Mouse (Mus musculus) left cerebral cortex, adult 18-20 months (tissue): ENCODE data around the gene Mtfr2. TPM values are rescaled to one million over a fixed set of nuclear protein-coding genes. Genes with fewer than 3 reads are reported as not detected.

Experiments
- DNase-seq, 2 experiments: peaks; one replicate each; pipeline ENCODE4 v3.0.0; 2021 to 2022; ENCODE audit warnings: low spot score in 2 of 2, mixed read lengths in 1 of 2
- long read RNA-seq, 2 experiments: library from polyadenylated mRNA; stranded (forward); transcript quantifications; one replicate each; pipeline ENCODE4 v2.0.0; 2021
- total RNA-seq, 2 experiments: library from RNA; stranded (reverse); gene quantifications; 2 replicates each; pipeline ENCODE4 v1.2.3; 2021

Mtfr2 gene
- under 1 TPM; 0.53 to 0.54 TPM for total RNA-seq
- long read RNA-seq, experiment 1, result 0 reads
- long read RNA-seq, experiment 2, result 0 reads

DNA sequence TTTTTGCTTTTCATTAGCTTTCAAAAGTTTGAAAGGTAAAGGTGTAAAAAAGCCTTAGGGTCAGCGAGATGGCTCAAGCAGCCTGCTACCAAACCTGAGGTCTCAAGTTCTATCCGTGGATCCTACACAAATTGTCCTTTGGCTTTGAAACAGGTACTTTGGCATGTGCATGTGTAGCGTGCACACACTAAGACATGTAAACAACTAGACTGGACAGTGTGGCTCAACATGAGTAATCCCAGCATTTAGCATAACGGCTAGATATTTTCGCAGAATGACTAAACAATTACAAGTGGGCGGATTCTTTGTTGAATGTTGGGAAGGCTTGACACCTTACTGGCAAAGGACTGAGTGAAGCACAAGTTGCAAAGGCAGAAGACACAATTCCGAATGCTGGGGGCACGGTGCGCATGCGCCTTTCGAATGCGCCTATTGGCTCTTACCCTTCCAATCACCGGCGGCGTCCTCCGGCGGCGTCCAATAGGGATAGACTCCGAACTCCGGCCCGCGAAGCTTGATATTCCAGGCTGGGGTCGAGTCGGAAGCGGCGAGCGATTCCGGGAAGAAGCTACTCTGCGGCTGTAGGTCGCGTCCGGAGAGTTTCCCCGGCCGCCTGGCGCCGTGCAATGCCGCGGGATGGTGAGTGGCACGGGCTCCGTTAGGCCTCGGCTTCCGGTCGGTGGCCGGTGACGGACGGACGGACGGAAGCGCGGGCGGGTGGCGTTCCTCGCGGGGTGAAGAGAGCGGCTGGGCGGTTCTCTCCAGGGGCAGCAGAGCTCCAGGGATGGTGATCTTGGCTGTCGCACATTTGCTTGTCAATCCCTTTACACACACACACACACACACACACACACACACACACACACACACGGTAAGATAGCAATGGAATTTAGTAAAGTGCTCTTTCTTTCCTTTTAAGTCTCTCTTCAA, at the start of gene Mtfr2:
Gene Mtfr2 (plus strand): TSS at position 486 of the 930 bp plus-strand sequence.
- DNase-seq, result peak; percentile 94 to 95

DNA sequence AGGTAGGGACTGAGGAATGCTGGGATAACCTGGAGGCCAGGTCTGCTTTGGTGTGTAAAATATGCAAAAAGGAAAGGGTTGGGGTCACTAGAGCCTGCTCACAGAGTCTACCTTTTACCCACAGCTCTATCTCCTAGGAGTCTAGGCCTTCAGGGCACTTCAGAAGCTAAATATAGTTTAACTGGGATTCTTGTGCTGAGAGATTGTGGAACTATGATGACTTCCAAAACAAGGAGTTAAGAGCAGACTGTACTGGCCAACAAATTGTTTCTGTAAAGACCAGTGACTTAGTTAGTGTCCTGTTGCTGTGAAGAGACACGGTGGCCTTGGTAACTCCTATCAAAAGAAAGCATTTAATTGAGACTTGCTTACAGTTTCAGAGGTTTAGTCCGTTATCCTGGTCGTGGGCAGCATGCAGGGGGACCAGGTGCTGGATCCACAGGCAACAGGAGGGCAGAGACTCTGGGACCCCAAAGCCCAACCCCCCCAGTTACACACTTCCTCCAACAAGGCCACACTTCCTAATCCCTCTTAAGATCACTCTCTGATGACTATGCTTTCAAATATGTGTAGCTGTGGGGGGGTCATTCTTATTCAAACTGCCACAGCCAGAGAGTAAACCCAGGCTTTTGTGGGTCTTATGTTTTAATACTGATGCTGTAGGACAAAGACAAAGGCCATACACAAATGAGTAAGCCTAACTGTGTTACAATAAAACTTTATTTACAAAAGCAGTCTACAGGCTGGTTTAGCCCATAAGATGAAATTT, 49.2 kb upstream of the Mtfr2 start:
- no peak for DNase-seq

DNA sequence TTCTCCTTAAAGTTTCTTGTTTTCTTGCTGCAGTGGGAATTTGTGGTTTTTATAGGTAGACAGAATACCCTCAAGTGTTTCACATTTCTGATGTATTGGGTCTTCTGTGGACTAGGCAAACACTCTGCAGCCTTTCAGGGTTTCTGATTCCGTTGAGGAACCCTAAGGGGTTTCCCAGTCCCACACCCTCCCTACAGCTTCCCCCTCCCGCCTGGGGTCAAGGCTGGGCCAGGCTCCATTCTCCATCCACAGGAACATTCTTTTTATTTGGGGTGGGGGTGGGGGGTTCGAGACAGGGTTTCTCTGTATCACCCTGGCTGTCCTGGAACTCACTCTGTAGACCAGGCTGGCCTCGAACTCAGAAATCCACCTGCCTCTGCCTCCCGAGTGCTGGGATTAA, 48.5 kb upstream of the Mtfr2 start:
- no peak for DNase-seq

DNA sequence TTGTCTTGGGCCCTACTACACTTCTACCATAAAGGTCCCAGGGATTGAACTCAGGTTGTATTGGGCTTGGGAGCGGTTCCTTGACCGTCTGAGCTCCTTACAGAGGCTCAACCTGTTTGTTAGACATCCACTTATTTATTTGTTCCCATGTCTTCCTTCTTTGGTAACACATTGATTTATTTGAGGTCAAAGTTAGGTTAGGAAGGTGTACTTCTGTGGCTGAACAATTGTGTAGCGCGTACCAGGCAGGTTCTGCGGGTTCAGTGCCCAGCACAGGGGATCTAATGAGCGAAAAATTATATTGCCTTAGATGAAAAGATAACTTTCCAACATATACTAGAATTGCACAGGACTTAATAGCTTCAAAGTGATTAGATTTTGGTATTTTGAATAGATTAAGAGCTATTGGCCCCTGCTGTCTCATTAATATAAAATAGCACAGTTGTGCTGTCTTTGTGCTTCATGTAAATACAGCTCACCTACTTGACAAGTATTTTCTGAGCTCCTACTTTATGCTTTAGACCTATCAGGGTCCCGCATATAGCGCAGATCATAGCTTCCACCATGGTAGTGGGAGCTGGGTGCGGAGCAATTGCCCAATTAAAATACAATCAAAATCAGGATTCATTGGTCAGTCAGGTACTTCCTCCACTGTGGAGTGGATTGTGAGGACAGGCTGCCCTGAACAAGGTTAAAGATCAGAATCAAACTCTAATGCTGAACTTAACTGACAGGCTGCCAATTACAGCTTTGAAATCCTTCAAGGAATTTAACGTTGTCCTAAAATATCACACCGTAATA, 36.4 kb upstream of the Mtfr2 start:
- DNase-seq, result no peak

DNA sequence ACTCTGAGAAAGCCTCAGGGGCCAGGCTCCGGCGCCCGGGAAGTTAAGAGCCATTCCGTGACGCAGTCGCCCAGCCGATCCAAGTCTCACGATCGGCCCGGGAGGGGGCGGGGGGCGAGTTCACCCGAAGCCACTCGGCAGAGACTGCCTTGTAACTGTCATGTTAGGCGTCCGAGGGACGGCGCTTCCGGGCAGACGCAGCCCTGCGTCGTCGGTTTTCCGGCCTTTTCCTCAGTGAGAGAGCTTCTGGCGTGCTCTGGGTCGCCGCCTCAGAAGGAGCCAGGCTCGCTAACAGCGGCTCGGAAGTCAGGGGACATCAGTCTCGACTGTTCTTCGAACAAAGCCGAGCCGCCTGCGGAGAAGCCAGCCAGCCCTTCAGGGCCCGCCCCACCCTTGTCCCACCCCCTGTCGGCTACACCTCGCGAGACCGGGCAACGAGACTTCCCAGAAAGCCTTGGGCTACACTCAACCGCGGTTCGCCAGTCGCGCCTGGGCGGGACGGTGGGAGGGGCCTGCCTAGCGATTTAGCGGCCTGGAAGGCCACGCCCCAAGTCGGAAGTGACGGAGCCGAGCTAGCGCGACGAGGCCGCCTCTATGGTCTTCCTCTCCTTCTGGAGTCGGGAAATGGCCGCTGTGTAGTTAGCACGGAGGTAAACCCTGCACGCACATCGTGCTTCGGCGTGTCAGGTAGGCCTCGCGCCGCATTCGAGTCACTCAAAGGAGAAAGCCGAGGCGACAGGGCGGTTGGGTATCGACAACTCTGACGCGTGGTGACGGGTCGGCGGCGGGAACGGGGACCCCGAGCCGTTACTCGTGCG, 35.4 kb upstream of the Mtfr2 start, which contains the start of gene Bclaf1:
Gene Bclaf1 (plus strand): TSS at position 552 of the 818 bp plus-strand sequence.
- DNase-seq, result peak; percentile 99 to 100

DNA sequence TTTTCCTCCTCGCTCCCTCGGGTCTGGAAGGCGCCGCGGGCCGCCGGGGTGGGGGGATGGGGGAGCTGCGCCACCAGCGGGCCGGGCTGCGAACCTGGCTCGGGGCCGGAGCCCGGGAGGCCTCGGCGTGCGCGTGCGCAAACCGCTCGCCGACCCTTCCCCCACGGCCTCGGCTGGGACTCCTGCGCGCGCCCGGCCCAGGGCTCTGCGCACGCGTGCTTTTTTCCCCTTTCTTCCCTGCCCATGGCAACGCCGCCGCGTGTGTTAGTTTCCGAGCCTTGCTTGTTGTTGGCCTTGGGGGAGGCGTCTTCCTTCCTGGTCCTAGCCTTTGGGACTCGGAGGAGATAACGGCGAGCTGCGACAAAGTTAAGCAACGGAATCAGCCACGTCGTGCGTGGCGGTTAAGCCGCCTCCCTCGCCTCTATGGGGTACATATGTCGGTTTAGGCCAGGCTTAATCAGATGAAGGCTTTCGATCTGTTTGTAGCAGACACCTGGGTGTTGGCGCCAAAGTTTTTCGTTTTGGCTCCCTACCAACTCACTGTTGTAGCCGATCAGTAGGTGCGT, 34.8 kb upstream of the Mtfr2 start:
- peak; percentile 89 to 90 for DNase-seq

DNA sequence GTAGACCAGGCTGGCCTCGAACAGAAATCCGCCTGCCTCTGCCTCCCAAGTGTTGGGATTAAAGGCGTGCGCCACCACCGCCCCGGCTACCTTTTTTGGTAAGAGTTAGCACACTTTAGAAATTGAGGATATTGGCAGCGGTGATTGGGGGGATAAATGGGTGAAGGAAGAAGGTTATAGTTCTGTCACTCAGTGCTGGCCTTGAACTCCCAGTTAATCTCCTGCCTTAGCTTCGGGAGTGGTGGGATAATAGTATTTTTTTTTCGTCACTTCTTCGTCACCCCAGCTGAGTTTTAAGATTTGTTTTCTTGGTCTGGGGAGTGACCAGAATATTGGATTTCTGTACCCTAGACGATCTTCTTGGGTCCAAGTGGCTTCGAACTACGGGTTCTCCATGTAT, 34.1 kb upstream of the Mtfr2 start:
- DNase-seq, result no peak

DNA sequence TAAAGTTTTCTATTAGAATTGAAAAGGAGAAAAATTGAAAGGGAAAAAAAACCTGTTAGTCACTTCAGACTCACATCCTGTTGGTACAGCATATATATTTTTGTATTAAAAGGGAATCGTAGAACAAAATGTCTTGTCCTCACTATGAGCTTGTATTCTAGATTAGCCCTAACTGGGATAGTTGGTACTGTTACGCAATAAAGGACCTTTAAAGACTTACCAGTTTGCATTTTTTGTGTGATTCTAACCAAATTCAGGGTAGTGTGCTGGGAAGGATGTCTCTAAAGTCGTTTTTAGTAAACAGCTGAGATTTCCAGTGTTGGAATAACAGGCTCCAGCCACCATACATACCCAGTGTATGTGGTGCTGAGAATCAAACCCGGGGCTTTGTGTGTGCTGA, 33.6 kb upstream of the Mtfr2 start:
- DNase-seq, result no peak

DNA sequence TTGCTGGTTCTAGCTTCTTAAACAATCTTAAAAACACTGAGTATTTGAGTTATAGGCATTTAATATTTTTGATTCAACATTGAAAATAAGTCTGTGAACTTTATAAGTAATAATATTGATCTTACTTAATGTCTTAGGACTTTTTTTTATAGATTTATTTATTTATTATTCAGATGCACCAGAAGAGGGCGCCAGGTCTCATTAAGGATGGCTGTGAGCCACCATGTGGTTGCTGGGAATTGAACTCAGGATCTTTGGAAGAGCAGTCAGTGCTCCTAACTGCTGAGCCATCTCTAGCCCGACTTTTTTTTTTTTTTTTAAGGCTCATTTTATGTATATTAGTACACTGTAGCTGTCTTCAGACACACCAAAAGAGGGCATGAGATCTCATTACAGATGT, 32.8 kb upstream of the Mtfr2 start:
- no peak for DNase-seq

DNA sequence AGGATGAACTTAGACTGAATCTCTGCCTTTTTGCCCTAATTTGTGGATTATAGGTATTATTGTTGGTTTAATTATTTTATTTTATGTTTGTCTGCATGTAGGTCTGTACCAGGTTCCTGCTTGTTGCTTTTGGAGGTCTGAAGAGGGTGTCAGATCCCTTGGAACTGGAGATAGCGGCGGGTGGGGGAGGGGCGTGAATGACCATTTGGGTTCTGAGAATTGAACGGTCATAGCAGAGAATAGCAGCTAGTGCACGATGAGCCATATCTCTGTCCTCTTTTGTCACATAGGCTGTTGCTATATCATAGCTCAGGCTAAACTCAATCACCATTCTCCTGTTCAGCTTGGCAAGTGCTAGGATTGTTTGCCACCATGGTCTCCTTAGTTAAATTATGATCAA, 30.1 kb upstream of the Mtfr2 start:
- DNase-seq, result no peak

DNA sequence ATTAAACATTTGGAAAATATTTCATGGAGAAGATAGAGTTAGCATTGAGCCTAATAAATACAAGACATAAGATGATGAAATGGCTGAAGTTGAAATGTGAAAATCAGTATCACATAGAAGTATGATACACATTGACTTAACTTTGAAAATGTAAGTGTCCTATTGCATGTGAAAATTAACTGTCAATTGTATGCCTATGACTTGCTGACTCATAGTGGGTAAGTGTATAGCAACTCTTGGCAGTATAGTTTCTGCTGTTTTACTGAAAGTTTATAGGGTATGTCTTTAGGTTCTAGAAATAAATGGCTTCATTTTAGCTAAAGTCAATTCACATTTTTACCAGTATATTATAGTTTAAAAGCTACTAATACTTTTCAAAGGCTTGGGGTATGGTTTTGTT, 21.3 kb upstream of the Mtfr2 start:
- DNase-seq, result no peak

DNA sequence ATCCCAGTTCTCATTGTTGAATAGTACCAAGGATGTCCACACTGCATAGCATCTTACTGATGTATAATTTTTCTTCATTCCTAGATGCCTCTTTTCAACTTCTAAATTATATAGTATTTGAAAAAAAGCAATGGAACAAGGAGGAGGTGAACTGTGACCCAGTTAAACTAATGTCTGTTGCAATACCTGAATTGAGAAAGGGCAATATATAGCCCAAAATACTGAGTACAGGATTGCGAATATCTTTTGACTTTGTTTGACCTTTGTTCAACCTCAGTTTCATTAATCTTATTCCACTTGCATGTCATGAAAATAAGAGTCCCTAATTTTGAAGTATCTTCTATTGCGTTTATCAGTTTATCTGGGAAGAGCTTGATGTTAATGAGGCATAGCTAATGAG, 16.3 kb upstream of the Mtfr2 start:
- DNase-seq, result no peak

DNA sequence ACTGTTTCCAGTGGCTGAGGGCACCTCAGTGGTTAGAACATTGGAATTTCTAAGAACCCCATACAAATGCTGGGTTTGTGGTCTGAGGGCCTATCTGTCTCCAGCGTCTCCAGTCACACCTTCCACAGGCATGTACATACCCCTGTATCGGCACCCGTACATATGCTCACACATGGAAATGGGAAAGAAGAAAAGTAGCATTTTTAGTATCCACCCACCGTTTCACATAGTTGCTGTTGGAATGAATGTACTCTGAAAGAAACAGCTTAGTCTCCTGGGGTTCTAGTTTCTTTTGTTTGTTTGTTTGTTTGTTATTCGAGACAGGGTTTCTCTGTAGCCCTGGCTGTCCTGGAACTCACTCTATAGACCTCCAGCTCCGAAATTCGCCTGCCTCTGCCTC, 9.7 kb upstream of the Mtfr2 start:
- DNase-seq, result no peak

DNA sequence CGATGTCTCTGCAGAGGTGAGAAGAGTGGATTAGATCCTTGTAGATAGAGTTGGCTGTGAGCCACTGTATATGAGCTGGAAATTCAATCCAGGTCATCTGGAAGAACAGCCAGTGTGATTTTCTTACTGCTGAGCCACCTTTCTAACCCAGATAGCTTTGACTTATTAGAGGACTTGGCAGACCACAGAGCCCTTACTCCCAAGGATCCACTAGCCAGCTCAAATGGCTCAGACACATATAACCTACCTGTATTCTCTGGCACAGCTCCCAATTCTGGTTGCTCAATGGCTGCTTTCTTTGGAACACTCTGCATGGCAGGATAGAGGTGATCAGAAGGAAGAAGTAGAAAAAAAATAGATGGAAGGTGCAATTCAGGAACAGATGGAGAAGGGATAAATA, 1.8 kb upstream of the Mtfr2 start:
- DNase-seq, result no peak

DNA sequence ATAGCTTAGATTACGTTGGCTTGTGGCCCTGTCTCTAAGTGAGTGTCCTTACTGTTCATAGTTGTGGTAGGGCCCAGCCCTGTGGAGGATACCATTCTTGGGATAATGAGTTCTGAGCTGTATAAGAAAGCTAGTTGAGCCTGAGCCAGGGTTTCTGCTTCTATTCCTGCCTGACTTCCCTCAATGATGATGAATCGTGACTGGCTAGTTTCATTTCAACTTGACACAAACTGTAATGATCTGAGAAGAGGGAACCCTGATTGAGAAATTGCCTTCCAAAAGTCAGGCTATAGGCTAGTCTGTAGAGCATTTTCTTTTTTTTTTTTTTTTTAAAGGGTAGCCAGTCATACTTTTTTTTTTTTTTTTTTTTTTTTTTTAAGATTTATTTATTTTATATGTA, 1.3 kb downstream of the Mtfr2 start:
- DNase-seq, result no peak

DNA sequence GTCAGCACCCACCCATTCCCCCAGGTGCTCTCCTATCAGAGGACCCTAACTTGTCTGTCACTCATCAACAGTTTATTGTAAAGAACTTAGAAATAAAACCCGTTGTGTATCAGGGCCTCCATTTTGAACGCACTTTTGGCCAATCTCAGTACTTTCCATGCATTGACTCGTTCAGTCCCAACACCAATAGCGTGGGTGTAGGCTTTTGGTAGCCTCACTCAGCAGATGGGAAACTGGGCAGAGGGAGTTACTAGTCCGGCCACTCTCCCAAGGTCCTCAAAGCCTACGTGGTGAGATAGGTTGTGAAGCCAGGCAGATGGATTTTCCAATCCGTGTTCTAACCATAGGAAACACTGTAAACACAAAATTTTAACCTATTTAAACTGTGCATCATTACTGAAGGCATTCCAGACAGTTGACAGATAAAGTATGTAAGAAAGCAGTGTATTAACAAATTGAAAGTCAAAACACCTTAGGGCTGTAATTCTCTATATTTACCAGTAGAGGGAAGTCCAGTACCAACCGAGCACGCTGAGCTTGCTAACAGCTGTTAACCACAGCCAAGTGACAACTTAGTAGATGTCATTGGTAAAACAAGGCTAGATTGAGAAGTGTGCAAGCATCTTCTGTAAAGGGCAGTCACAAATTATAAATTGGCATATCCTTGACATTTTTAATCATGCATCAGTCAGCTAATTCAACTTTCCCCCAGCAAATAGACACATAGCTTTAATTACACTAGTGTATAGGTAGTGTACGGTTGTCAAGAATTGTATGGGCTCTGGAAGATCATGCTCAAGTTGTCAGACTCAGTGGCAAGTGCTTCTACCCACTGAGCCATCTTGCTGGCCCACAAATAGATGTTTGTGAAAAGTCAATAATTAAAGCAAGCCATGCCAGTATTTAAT, 14.2 kb downstream of the Mtfr2 start:
- no peak for DNase-seq

DNA sequence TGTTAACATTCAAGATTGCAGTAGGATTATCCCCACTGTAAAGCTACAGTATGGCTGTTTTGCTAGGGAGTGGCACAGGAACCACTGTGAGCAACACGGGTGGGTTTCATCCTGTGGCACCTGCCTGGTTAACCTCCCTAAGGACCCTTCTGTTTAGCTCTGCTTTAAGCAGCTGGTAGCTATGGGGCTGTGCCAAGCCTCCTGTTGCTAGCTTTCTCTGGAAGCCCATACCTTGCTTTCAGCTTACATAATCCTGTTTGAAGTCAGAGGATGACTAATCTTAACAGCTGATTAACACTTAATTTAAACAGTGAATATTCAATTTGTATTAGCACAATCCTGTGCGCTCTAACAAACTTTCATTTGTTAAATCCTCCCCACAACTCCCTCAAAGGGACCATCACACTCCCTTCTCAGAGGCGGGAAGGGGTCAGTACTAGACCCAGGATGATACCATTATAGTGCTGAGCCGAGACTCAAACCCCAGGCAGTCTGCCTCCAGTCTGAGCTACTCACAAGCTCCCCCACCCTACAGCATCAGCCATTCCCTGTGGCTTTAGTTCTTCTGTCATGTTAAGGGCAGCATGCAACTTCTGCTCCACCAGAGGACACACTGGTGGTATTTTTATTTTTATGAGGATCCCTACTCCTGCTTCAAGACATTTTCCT, 15.0 kb downstream of the Mtfr2 start:
- DNase-seq, result no peak

DNA sequence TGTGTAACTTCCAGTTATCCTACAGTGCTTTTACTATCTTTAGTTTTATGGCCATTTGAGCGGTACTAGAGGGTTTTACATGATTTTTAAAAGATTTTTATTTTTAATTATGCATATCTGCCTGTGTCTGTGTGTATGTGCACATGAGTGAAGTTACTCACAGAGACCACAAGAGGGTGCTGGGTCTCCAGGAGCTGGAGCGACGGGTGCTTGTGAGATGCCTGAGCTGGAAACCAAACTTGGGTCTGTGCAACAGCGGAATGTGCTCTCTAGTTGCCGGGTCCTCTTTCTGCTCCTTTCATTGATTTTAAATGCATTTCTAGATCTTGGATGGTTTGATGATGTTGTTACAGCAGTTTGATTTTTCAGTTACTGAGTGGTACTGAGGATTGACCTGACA, 24.5 kb downstream of the Mtfr2 start:
- no peak for DNase-seq

DNA sequence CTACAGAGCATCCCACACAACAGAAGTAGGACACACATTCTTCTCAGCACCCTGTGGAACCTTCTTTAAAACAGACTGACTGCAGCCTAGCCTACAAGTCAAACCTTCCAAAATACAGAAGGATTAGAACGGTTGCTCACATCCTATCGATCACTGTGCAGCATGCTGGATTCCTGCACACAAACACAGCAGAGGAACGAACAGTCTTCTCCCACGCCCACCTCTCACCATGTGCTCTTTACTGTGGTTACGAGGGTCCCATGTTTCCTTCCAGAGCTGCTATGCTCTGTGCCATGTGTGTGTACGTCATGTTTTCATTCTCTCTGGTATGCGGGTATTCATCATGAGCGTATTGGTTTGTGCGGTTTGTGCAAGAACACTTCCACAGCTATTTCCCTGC, 30.1 kb downstream of the Mtfr2 start:
- no peak for DNase-seq
